Mouse (Mus musculus): ENCODE results near the gene Nmt1. TPM values are rescaled to one million over a fixed set of nuclear protein-coding genes. Genes with fewer than 3 reads are reported as not detected.

Nmt1 gene
- polyA plus RNA-seq, 1 experiment from 2014 or later, result 58.4 TPM

DNA sequence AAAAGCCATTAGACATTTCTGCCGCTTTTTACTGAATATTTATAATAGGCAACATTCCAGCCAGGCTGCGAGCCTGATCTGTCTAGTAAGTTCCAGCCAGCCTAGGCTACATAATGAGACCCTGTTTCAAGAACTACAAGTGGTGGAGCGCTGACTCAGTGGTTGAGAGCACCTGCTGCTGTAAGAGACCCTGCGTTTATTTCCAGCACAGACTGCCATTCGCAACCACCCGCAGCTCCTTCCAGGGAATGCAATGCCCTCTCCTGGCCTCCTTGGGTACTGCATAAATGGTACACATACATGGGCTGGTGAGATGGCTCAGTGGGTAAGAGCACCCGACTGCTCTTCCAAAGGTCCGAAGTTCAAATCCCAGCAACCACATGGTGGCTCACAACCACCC, 18.8 kb upstream of the Nmt1 start:
- Histone ChIP-seq H3K4me1 (peaks cover 39% of the 10 kb centered on the region), H3K9me3 (no peaks in the 10 kb centered on the region), H3K27me3 (ENCODE audit: insufficient read depth, poor library complexity, severe bottlenecking) (no peaks in the 10 kb centered on the region), H3K4me3 (no peak overlapping the region), H3K36me3 (peaks cover 49% of the 10 kb centered on the region), H3K27ac (no peak overlapping the region)
- DNase-seq (ENCODE audit: low spot score), result peak; percentile 73
- 89% methylated on average over 8 of the region's 8 CpGs for WGBS

DNA sequence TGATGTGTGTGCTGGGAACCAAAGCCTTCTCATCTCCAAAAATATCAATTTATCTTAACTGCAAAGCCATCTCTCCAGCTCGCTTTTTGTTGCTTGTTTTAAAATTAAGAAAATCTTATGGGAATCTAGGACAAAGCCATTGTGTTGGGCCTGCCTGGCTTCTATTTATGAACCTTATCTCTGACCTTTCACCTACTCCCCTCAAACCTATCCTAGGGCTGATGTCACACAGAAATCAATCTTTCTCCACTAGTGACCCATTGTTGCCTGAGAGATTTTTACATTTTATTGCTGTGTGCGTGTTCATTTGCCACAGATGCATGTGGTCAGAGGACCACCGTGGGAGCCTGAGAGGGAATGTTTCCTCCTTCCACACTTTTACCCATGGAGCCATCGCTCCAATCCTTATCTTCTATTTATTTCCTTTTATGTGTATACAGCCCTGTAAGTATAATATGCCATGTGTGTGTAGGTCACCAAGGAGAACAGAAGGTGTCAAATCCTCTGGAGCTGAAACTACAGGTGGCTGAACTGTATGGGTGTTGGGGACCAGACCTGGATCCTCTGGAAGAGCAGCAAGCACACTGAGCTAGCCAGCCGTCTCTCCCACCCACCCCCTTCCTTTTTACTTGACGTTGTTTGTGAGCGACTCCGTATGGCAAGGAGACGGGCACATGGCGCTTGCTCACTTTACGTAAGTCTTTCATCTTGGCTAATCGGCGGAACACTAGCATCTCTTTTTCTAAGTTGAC, 17.4 kb upstream of the Nmt1 start:
- Histone ChIP-seq H3K27me3 (ENCODE audit: insufficient read depth, poor library complexity, severe bottlenecking) (no peaks in the 10 kb centered on the region), H3K4me1 (peaks cover 43% of the 10 kb centered on the region), H3K4me3 (no peak overlapping the region), H3K9me3 (no peaks in the 10 kb centered on the region), H3K27ac (no peak overlapping the region), H3K36me3 (peaks cover 55% of the 10 kb centered on the region)
- DNase-seq (ENCODE audit: low spot score), result peak; percentile 67
- WGBS, result 75% methylated on average over 13 of the region's 13 CpGs

DNA sequence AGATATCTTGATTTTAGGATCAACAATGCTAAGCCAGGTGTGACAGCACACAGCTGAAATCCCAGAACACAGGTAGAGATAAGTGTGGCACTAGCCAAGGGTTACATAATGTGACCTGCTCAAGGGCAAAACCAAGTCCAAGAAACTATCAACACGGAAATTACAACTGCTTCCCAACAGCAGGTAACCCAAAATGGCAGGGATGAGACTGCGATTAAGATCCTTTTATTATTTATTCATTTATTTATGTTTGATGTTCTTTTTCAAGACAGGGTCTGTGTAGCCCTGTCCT, 16.8 kb upstream of the Nmt1 start:
- WGBS, result 84% methylated on average over 2 of the region's 2 CpGs
- H3K9me3 ChIP-seq, result no peaks in the 10 kb centered on the region
- no peak for DNase-seq (ENCODE audit: low spot score)
- peaks cover 54% of the 10 kb centered on the region for H3K36me3 ChIP-seq
- no peaks in the 10 kb centered on the region for H3K27me3 ChIP-seq (ENCODE audit: insufficient read depth, poor library complexity, severe bottlenecking)
- no peak overlapping the region for H3K27ac ChIP-seq
- H3K4me3 ChIP-seq, result no peak overlapping the region
- peaks cover 46% of the 10 kb centered on the region for H3K4me1 ChIP-seq

DNA sequence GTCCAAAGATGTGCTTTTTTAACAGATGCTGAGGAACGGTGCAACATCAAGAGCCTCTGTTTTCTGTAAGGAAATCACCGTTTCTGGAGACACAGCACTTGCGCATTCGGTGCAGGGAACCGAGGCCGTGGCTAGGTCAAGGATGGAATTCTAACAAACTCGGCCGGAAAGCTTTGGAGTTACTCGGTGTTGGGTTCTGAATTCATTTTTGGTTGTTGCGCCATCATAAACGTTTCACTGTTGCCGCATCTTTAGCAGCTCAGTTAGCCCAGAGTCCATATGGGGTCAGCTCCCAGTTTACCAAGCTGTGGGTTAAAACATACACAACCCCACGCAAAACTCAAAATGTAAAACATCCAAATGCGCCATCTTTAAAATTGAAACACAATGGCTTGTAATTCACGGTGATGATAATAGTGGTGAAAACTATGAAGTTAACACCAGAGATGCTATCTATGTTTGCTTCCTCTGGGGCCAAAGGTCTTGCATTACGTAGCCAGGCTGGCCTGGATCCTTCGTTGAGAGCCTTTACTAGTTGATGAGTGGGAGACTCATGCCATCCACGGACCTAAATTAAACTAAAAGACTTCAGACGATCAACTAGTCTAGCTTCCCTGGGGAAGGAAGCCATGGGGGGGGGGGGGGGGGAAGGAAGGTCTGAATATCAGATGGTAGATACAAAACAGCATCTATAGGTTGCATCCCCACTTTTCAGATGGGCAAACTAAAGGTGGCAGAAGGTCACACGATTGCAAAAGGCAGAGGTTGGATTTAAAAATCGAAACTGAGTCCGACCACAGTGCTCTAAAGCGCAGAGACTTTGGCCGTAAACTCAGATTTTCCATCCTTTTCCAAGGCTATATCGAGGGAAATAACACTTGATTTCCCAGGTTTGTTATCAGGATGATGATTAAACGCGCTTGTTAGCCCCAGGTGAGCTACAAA, 11.8 kb upstream of the Nmt1 start:
- Histone ChIP-seq H3K27ac (peak overlapping the region; percentile 94), H3K4me3 (peak overlapping the region; percentile 79), H3K36me3 (peaks cover 34% of the 10 kb centered on the region), H3K27me3 (ENCODE audit: insufficient read depth, poor library complexity, severe bottlenecking) (no peaks in the 10 kb centered on the region), H3K4me1 (peaks cover 15% of the 10 kb centered on the region), H3K9me3 (no peaks in the 10 kb centered on the region)
- WGBS, result 49% methylated on average over 27 of the region's 27 CpGs
- no peak for DNase-seq (ENCODE audit: low spot score)

DNA sequence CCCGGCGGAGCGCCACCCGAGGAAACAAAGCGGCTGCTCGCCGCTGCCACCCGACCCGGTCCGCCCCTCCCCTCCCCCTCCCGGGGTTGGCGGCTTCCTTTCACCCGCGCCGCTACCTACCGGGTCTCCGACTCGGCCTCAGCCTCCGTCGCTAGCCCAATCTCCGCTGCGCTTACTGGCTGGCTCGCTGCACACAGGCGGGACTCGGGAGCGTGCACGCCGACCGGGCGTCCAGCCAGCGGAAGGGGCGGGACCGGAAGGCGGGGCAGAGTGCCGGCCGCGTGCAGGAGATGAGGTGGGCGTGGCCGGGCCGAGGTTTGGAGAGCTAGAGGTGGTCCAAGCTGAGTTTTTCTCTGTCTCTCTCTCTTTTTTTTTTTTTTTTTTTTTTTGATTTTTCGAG, 11.1 kb upstream of the Nmt1 start:
- peak overlapping the region; percentile 94 for H3K27ac ChIP-seq
- H3K4me3 ChIP-seq, result peak overlapping the region; percentile 79
- peaks cover 15% of the 10 kb centered on the region for H3K4me1 ChIP-seq
- peaks cover 30% of the 10 kb centered on the region for H3K36me3 ChIP-seq
- no peaks in the 10 kb centered on the region for H3K9me3 ChIP-seq
- DNase-seq (ENCODE audit: low spot score), result peak; percentile 98
- 0% methylated on average over 41 of the region's 41 CpGs for WGBS
- no peaks in the 10 kb centered on the region for H3K27me3 ChIP-seq (ENCODE audit: insufficient read depth, poor library complexity, severe bottlenecking)

DNA sequence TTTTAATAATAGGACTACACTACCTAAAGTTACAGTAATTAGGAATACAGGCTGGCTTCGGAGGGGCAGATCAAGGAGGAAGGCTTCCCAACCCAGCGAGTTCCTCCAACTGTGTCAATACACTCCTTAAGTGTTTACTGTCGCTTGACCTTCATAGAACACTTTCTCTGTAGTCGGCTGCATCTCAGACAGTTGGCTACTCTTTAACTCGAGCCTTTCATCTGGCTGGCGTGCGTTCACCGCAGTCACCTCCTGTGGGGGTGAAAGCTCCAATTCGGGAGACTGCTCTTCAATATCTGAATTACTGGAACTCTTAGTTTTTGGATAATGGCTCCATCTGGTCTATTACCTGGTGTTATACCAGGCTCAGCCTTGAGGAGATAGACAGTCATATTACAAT, 10.3 kb upstream of the Nmt1 start:
- DNase-seq (ENCODE audit: low spot score), result no peak
- peaks cover 28% of the 10 kb centered on the region for H3K36me3 ChIP-seq
- no peak overlapping the region for H3K27ac ChIP-seq
- no peaks in the 10 kb centered on the region for H3K9me3 ChIP-seq
- no peak overlapping the region for H3K4me3 ChIP-seq
- H3K27me3 ChIP-seq (ENCODE audit: insufficient read depth, poor library complexity, severe bottlenecking), result no peaks in the 10 kb centered on the region
- 60% methylated on average over 9 of the region's 9 CpGs for WGBS
- peaks cover 15% of the 10 kb centered on the region for H3K4me1 ChIP-seq

DNA sequence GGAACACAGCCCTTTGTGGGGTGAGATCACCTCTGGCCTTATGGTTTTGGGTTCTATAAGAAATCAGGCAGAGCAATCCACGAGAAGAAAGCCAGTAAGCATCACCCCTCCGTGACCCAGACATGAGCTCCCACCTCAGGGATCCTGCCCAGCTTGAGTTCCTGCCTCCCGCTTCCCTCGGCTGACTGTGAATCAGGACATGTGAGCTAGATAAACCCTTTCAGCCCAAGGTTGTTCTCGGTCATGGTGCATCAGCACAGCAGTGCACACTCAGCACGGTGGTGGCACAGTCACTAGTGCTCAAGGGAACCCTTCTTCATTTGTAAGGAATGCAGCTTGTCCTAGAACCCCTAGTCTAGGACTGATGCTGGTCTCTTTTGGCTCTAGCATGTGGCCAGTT, 9.1 kb upstream of the Nmt1 start:
- Histone ChIP-seq H3K27ac (no peak overlapping the region), H3K36me3 (peaks cover 22% of the 10 kb centered on the region), H3K4me3 (no peak overlapping the region), H3K27me3 (ENCODE audit: insufficient read depth, poor library complexity, severe bottlenecking) (no peaks in the 10 kb centered on the region), H3K4me1 (peaks cover 15% of the 10 kb centered on the region), H3K9me3 (no peaks in the 10 kb centered on the region)
- DNase-seq (ENCODE audit: low spot score), result no peak
- WGBS, result 69% methylated on average over 6 of the region's 6 CpGs

DNA sequence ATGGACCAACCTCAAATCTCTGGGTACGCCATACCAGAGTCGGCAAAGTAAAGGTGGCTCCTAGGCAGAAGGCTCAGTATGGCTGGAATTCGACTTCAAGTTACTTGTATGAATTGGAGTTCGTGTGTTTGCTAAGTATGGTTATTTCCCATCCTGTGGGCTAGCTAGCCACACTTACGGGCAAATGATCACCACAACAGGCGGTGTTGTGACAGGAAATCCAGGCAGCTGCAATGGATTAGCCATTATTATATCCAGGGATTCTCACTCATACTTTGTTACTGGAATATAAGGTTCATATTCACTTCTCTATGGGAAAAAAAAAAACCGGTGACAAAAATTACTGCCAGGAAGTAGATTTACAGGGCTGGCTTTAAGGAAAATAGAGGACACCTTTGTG, 8.7 kb upstream of the Nmt1 start:
- H3K27me3 ChIP-seq (ENCODE audit: insufficient read depth, poor library complexity, severe bottlenecking), result no peaks in the 10 kb centered on the region
- peaks cover 26% of the 10 kb centered on the region for H3K36me3 ChIP-seq
- 85% methylated on average over 7 of the region's 7 CpGs for WGBS
- H3K27ac ChIP-seq, result no peak overlapping the region
- H3K9me3 ChIP-seq, result no peaks in the 10 kb centered on the region
- H3K4me1 ChIP-seq, result peaks cover 15% of the 10 kb centered on the region
- no peak overlapping the region for H3K4me3 ChIP-seq
- no peak for DNase-seq (ENCODE audit: low spot score)

DNA sequence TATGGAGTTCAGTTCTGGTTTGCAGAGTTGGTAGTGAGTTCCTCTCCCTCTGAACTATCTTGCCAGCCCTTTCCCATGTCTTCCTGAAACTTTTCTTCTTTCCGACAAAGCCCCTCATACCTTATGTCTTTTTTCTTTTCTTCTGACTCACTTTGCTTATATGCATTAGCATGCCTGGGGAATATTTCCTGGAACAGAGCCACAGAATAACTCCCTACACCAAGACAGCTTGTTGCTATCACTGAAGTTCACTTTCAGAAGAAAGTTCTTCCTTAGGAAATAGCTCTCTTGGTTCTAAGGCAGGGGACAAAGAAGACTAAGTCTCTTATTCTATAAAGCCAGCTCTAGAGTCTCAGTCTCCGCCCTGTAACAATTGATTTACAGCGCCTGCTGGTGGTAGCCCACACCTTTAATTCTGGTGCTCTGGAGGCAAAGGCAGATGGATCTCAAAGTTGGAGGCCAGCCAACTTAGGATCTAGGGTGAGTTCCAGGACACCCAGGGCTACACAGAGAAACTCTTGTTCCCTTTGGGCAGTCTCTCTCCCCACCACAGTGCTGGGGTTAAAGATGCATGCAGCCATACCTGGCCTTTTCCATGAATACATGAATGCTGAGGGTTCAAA, 7.2 kb upstream of the Nmt1 start:
- H3K4me1 ChIP-seq, result peaks cover 9% of the 10 kb centered on the region; the same call in 1 of the 2 replicates
- WGBS, result 80% methylated on average over 3 of the region's 3 CpGs

DNA sequence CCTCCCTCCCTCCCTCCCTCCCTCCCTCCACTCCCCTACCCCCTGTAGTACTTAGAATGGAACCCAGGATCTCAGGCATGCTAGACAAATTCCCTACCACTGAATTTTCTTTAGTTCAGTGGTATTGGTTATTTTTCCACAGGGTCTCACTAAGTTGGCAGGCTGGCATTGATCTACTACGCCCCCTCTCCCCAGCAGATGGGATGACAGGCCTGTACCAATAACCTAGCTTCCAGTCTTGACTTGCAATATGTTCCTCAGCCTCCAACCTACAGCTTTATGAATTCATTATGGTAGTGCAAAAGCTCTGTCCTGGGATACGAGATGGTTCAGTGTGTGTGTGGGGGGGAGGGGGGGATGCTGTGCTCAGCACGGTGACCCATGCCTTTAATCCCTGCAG, 4.0 kb upstream of the Nmt1 start:
- H3K36me3 ChIP-seq, result peaks cover 32% of the 10 kb centered on the region
- WGBS, result 84% methylated on average over 3 of the region's 3 CpGs
- no peaks in the 10 kb centered on the region for H3K27me3 ChIP-seq (ENCODE audit: insufficient read depth, poor library complexity, severe bottlenecking)
- peaks cover 13% of the 10 kb centered on the region for H3K4me1 ChIP-seq
- H3K9me3 ChIP-seq, result no peaks in the 10 kb centered on the region
- H3K27ac ChIP-seq, result no peak overlapping the region
- no peak overlapping the region for H3K4me3 ChIP-seq
- no peak for DNase-seq (ENCODE audit: low spot score)

More for the DNA sequence above, 7.2 kb upstream of the Nmt1 start:
- peaks cover 28% of the 10 kb centered on the region for H3K36me3 ChIP-seq
- no peaks in the 10 kb centered on the region for H3K9me3 ChIP-seq
- DNase-seq (ENCODE audit: low spot score), result no peak
- H3K27me3 ChIP-seq (ENCODE audit: insufficient read depth, poor library complexity, severe bottlenecking), result no peaks in the 10 kb centered on the region
- H3K27ac ChIP-seq, result no peak overlapping the region
- H3K4me3 ChIP-seq, result no peak overlapping the region

DNA sequence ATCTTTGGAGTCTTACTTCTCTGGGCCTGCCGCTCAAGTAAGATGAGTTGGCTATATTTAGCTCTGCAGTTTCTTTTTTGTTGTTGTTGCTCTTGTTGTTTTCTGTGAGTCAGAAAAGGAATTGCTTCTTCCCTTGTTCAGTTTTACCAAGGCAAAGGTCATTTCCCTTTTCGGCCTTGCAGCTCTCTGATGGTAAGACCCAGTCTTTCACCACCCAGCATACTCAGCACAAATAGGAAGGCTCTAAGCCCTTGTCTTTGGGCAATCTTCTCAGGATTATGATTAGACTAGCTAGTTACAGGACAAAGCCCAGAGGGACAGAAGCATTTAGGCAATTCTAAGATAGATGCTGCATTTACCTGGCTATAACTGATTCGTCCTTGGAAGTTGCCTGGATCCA, 1.1 kb upstream of the Nmt1 start:
- H3K27me3 ChIP-seq (ENCODE audit: insufficient read depth, poor library complexity, severe bottlenecking), result no peaks in the 10 kb centered on the region
- 87% methylated on average over 3 of the region's 3 CpGs for WGBS
- DNase-seq (ENCODE audit: low spot score), result no peak
- H3K4me1 ChIP-seq, result peaks cover 26% of the 10 kb centered on the region
- H3K9me3 ChIP-seq, result no peaks in the 10 kb centered on the region
- H3K36me3 ChIP-seq, result peaks cover 31% of the 10 kb centered on the region
- peak overlapping the region; percentile 77 for H3K4me3 ChIP-seq
- no peak overlapping the region for H3K27ac ChIP-seq

DNA sequence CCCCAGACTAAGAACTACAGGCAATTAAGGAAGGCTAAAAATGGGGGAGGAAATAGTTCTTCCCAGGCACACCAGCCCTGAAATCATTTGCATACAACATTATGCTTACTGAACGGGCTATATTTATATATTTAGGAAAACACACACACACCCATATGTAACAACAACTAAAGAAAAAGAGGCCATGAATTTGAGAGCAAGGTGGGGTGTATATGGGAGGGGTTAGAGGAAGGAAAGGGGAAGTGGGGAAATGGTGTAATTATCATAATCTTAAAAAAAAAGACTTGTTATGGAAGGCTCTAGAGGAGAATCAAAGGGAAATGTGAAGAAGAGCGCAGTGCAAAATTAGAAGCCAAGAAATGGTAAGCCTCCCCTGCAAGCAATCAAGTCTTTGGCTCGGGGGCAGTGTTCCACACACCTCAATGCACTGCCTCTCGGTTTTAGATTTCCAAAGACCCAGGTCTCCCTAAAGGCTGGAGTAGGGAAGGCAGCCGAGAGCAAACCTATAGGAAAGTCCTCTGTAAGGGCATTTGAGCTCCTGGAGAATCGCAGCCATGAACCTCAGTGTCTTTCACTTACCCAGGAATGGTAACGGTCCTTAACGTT, 317 bp upstream of the Nmt1 start:
- no peak for DNase-seq (ENCODE audit: low spot score)
- Histone ChIP-seq H3K27me3 (ENCODE audit: insufficient read depth, poor library complexity, severe bottlenecking) (no peaks in the 10 kb centered on the region), H3K4me3 (peak overlapping the region; percentile 77), H3K4me1 (peaks cover 31% of the 10 kb centered on the region), H3K36me3 (peaks cover 29% of the 10 kb centered on the region), H3K27ac (peak overlapping the region; percentile 90), H3K9me3 (no peaks in the 10 kb centered on the region)
- 15% methylated on average over 8 of the region's 8 CpGs for WGBS

DNA sequence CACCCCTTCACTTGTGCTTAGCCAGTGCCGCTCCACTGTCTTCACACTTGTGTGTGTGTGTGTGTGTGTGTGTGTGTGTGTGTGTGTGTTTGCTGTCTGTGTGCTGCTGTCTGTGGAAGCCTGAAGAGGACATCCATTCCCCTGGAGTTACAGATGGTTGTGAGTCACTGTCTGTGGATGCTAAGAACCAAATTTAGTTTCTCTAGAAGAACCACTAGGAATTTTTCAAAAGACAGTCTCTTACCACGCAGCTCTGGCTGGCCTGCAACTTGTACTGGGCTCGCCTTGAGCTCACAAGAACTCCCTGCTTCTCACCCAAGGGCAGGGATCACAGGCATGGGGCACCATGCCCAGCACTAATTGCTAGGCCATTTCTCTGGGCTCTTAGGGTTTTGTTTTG, 5.0 kb downstream of the Nmt1 start:
- no peaks in the 10 kb centered on the region for H3K9me3 ChIP-seq
- WGBS, result 84% methylated on average over 3 of the region's 3 CpGs
- H3K4me3 ChIP-seq, result no peak overlapping the region
- no peak for DNase-seq (ENCODE audit: low spot score)
- H3K27me3 ChIP-seq (ENCODE audit: insufficient read depth, poor library complexity, severe bottlenecking), result no peaks in the 10 kb centered on the region
- H3K36me3 ChIP-seq, result peaks cover 22% of the 10 kb centered on the region
- no peak overlapping the region for H3K27ac ChIP-seq
- H3K4me1 ChIP-seq, result peaks cover 36% of the 10 kb centered on the region

Measured in heart, embryonic 10.5 days (tissue).